Mouse (Mus musculus): ENCODE data around the gene Robo4. TPM values are rescaled to one million over a fixed set of nuclear protein-coding genes. Genes with fewer than 3 reads are reported as not detected.

Gene Robo4
- polyA plus RNA-seq, 1 experiment from 2014 or later = 5.9 TPM

- 69% methylated on average over 2 of the region's 2 CpGs for WGBS
- Histone ChIP-seq H3K4me1 (replicated peaks; ENCODE audit: control insufficient read depth, insufficient read depth, low read length) (no peaks in the 10 kb centered on the region), H3K36me3 (replicated peaks; ENCODE audit: control insufficient read depth, insufficient read depth) (no peaks in the 10 kb centered on the region), H3K27me3 (ENCODE audit: control insufficient read depth, insufficient read depth, low read length) (no peaks in the 10 kb centered on the region), H3K4me3 (replicated peaks; ENCODE audit: low read length) (no peak overlapping the region), H3K27ac (no peak overlapping the region), H3K4me2 (replicated peaks) (no peak overlapping the region), H3K9ac (no peak overlapping the region), H3K9me3 (ENCODE audit: control insufficient read depth, low read length) (no peaks in the 10 kb centered on the region)
- no peak for ATAC-seq (ENCODE audit: low FRiP score)
- DNase-seq (ENCODE audit: low spot score) = no peak
Measured at GRCm38 (mm10) chr9:37392071-37392470, 9.6 kb upstream of the Robo4 start.

- H3K27me3 ChIP-seq (ENCODE audit: control insufficient read depth, insufficient read depth, low read length) = no peaks in the 10 kb centered on the region
- H3K9ac ChIP-seq = no peak overlapping the region
- WGBS = 80% methylated on average over 8 of the region's 8 CpGs
- no peak overlapping the region for H3K4me2 ChIP-seq (replicated peaks)
- H3K27ac ChIP-seq = no peak overlapping the region
- DNase-seq (ENCODE audit: low spot score) = no peak
- no peaks in the 10 kb centered on the region for H3K9me3 ChIP-seq (ENCODE audit: control insufficient read depth, low read length)
- ATAC-seq (ENCODE audit: low FRiP score) = no peak
- no peaks in the 10 kb centered on the region for H3K4me1 ChIP-seq (replicated peaks; ENCODE audit: control insufficient read depth, insufficient read depth, low read length)
- no peaks in the 10 kb centered on the region for H3K36me3 ChIP-seq (replicated peaks; ENCODE audit: control insufficient read depth, insufficient read depth)
- no peak overlapping the region for H3K4me3 ChIP-seq (replicated peaks; ENCODE audit: low read length)
Measured at GRCm38 (mm10) chr9:37393482-37394131, 8.1 kb upstream of the Robo4 start.

GRCm38 (mm10) chr9:37400585-37400984, 1.1 kb upstream of the Robo4 start:
- Histone ChIP-seq H3K27ac (no peak overlapping the region), H3K4me3 (replicated peaks; ENCODE audit: low read length) (no peak overlapping the region), H3K9ac (no peak overlapping the region), H3K36me3 (replicated peaks; ENCODE audit: control insufficient read depth, insufficient read depth) (no peaks in the 10 kb centered on the region), H3K9me3 (ENCODE audit: control insufficient read depth, low read length) (no peaks in the 10 kb centered on the region), H3K27me3 (ENCODE audit: control insufficient read depth, insufficient read depth, low read length) (no peaks in the 10 kb centered on the region), H3K4me2 (replicated peaks) (no peak overlapping the region), H3K4me1 (replicated peaks; ENCODE audit: control insufficient read depth, insufficient read depth, low read length) (no peaks in the 10 kb centered on the region)
- ATAC-seq (ENCODE audit: low FRiP score) (no peak), DNase-seq (ENCODE audit: low spot score) (no peak)
- 53% methylated on average over 2 of the region's 2 CpGs for WGBS

- Histone ChIP-seq H3K27ac (peak overlapping the region; percentile 39; the same call in 1 of the 2 replicates), H3K4me2 (replicated peaks) (no peak overlapping the region; the same call in 1 of the 2 replicates), H3K36me3 (replicated peaks; ENCODE audit: control insufficient read depth, insufficient read depth) (no peaks in the 10 kb centered on the region), H3K27me3 (ENCODE audit: control insufficient read depth, insufficient read depth, low read length) (no peaks in the 10 kb centered on the region), H3K9ac (no peak overlapping the region), H3K4me1 (replicated peaks; ENCODE audit: control insufficient read depth, insufficient read depth, low read length) (no peaks in the 10 kb centered on the region), H3K4me3 (replicated peaks; ENCODE audit: low read length) (peak overlapping the region; percentile 2; the same call in 1 of the 2 replicates), H3K9me3 (ENCODE audit: control insufficient read depth, low read length) (no peaks in the 10 kb centered on the region)
- ATAC-seq (ENCODE audit: low FRiP score) (no peak), DNase-seq (ENCODE audit: low spot score) (no peak)
- WGBS = 91% methylated on average over 7 of the region's 7 CpGs
Measured at GRCm38 (mm10) chr9:37402501-37402900, 804 bp downstream of the Robo4 start.

GRCm38 (mm10) chr9:37403011-37403410, 1.3 kb downstream of the Robo4 start:
- H3K4me2 ChIP-seq (replicated peaks) = no peak overlapping the region; the same call in 1 of the 2 replicates
- no peak overlapping the region for H3K27ac ChIP-seq
- H3K4me1 ChIP-seq (replicated peaks; ENCODE audit: control insufficient read depth, insufficient read depth, low read length) = no peaks in the 10 kb centered on the region
- H3K27me3 ChIP-seq (ENCODE audit: control insufficient read depth, insufficient read depth, low read length) = no peaks in the 10 kb centered on the region
- no peak overlapping the region for H3K9ac ChIP-seq
- ATAC-seq (ENCODE audit: low FRiP score) = no peak
- 90% methylated on average over 7 of the region's 7 CpGs for WGBS
- no peaks in the 10 kb centered on the region for H3K9me3 ChIP-seq (ENCODE audit: control insufficient read depth, low read length)
- DNase-seq (ENCODE audit: low spot score) = no peak
- no peak overlapping the region for H3K4me3 ChIP-seq (replicated peaks; ENCODE audit: low read length)
- no peaks in the 10 kb centered on the region for H3K36me3 ChIP-seq (replicated peaks; ENCODE audit: control insufficient read depth, insufficient read depth)

- Histone ChIP-seq H3K4me3 (replicated peaks; ENCODE audit: low read length) (no peak overlapping the region), H3K36me3 (replicated peaks; ENCODE audit: control insufficient read depth, insufficient read depth) (no peaks in the 10 kb centered on the region), H3K9ac (no peak overlapping the region), H3K27ac (no peak overlapping the region), H3K27me3 (ENCODE audit: control insufficient read depth, insufficient read depth, low read length) (no peaks in the 10 kb centered on the region), H3K4me2 (replicated peaks) (no peak overlapping the region), H3K4me1 (replicated peaks; ENCODE audit: control insufficient read depth, insufficient read depth, low read length) (no peaks in the 10 kb centered on the region), H3K9me3 (ENCODE audit: control insufficient read depth, low read length) (no peaks in the 10 kb centered on the region)
- WGBS = 0% methylated on average over 1 of the region's 1 CpGs
- DNase-seq (ENCODE audit: low spot score) = peak; percentile 56
- ATAC-seq (ENCODE audit: low FRiP score) = peak; percentile 56; the same call in 1 of the 2 replicates
Measured at GRCm38 (mm10) chr9:37406372-37406771, 4.7 kb downstream of the Robo4 start.

GRCm38 (mm10) chr9:37407850-37408502, 6.3 kb downstream of the Robo4 start:
- 0 out of 2 replicates have a peak overlapping the region, but pooled peaks have one; percentile 7 for H3K4me3 ChIP-seq (replicated peaks; ENCODE audit: low read length)
- no peaks in the 10 kb centered on the region for H3K27me3 ChIP-seq (ENCODE audit: control insufficient read depth, insufficient read depth, low read length)
- H3K9ac ChIP-seq = no peak overlapping the region
- H3K27ac ChIP-seq = no peak overlapping the region
- 7% methylated on average over 19 of the region's 19 CpGs for WGBS
- peak; percentile 50 for DNase-seq (ENCODE audit: low spot score)
- peak; percentile 55 for ATAC-seq (ENCODE audit: low FRiP score)
- no peaks in the 10 kb centered on the region for H3K9me3 ChIP-seq (ENCODE audit: control insufficient read depth, low read length)
- H3K4me1 ChIP-seq (replicated peaks; ENCODE audit: control insufficient read depth, insufficient read depth, low read length) = no peaks in the 10 kb centered on the region
- no peaks in the 10 kb centered on the region for H3K36me3 ChIP-seq (replicated peaks; ENCODE audit: control insufficient read depth, insufficient read depth)
- H3K4me2 ChIP-seq (replicated peaks) = peak overlapping the region; percentile 39

GRCm38 (mm10) chr9:37409698-37410445, 8.2 kb downstream of the Robo4 start:
- Histone ChIP-seq H3K27me3 (ENCODE audit: control insufficient read depth, insufficient read depth, low read length) (no peaks in the 10 kb centered on the region), H3K4me3 (replicated peaks; ENCODE audit: low read length) (no peak overlapping the region), H3K4me1 (replicated peaks; ENCODE audit: control insufficient read depth, insufficient read depth, low read length) (no peaks in the 10 kb centered on the region), H3K4me2 (replicated peaks) (no peak overlapping the region), H3K9ac (no peak overlapping the region), H3K9me3 (ENCODE audit: control insufficient read depth, low read length) (no peaks in the 10 kb centered on the region), H3K36me3 (replicated peaks; ENCODE audit: control insufficient read depth, insufficient read depth) (no peaks in the 10 kb centered on the region), H3K27ac (no peak overlapping the region)
- ATAC-seq (ENCODE audit: low FRiP score) (no peak), DNase-seq (ENCODE audit: low spot score) (no peak)
- 77% methylated on average over 8 of the region's 8 CpGs for WGBS

- no peak overlapping the region for H3K4me2 ChIP-seq (replicated peaks)
- H3K36me3 ChIP-seq (replicated peaks; ENCODE audit: control insufficient read depth, insufficient read depth) = no peaks in the 10 kb centered on the region
- no peaks in the 10 kb centered on the region for H3K27me3 ChIP-seq (ENCODE audit: control insufficient read depth, insufficient read depth, low read length)
- DNase-seq (ENCODE audit: low spot score) (no peak), ATAC-seq (ENCODE audit: low FRiP score) (no peak)
- 59% methylated on average over 3 of the region's 3 CpGs for WGBS
- H3K27ac ChIP-seq = no peak overlapping the region
- H3K4me1 ChIP-seq (replicated peaks; ENCODE audit: control insufficient read depth, insufficient read depth, low read length) = no peaks in the 10 kb centered on the region
- no peak overlapping the region for H3K4me3 ChIP-seq (replicated peaks; ENCODE audit: low read length)
- no peak overlapping the region for H3K9ac ChIP-seq
- no peaks in the 10 kb centered on the region for H3K9me3 ChIP-seq (ENCODE audit: control insufficient read depth, low read length)
Measured at GRCm38 (mm10) chr9:37412989-37413388, 11.3 kb downstream of the Robo4 start.
